8 mouse cellular contexts compared by ENCODE assay signal in the genomic region with DNA sequence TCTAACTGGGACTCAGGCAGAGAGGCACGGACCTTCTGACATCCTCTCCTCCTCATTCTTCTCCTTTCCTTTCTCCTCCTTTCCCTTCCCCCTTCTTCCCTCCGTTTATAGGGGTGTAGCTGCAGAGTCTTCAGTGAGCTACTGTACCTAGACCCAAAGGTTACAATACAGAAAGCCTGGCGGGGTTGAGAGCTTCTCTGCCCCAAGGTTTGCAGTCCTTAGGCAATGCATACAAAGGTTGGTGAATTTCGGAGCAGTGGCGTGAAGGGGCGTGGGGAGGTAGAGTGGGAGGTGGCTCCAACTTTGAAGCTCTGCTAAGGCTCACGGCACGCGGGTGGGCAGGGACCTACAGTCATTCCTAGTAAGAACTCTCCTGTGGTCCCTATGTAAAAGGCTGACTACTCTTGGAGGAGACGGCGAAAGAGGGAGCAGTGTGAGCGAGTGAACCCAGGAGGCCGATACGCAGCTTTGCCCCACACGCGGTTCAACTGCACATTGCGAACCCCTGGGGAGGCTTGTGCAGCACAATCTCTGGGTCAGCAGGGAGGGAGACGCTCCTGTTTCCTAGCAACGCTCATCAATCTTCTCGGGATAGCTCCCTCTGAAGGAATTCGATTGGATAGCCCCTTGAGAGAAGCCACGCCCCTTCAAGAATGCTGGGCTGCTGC. TPM values are rescaled to one million over a fixed set of nuclear protein-coding genes. Genes with fewer than 3 reads are reported as not detected.
DNase-seq lines count a peak whose midpoint lies in the region; ATAC-seq and TF ChIP-seq lines count a peak whose summit lies in the region.

No protein-coding gene starts in this region.

- H3K27ac ChIP-seq in kidney, adult 2 months (ENCODE audit: insufficient read depth, low read depth, low read length) = no peak overlapping the region
- H3K27ac ChIP-seq in liver, postnatal 0 days (ENCODE audit: low read depth) = no peak overlapping the region
- no peak overlapping the region for H3K27ac ChIP-seq in stomach, embryonic 16.5 days (ENCODE audit: low read length)

- H3K4me3 ChIP-seq in kidney, adult 2 months (ENCODE audit: insufficient read depth, low read depth, low read length) = peak overlapping the region; percentile 8; the same call in 1 of the 2 replicates
- no peak overlapping the region for H3K4me3 ChIP-seq in liver, postnatal 0 days (ENCODE audit: low read depth, low read length)
- H3K4me3 ChIP-seq in stomach, embryonic 16.5 days (replicated peaks; ENCODE audit: low read length) = peak overlapping the region; percentile 47

- no peaks in the 10 kb centered on the region; the same call in 1 of the 2 replicates for H3K4me1 ChIP-seq in kidney, adult 2 months (ENCODE audit: control insufficient read depth, insufficient read depth, low read length)
- no peaks in the 10 kb centered on the region for H3K4me1 ChIP-seq in liver, postnatal 0 days (ENCODE audit: insufficient read depth)
- H3K4me1 ChIP-seq in stomach, embryonic 16.5 days (ENCODE audit: control insufficient read depth, insufficient read depth, low read length) = peaks cover 6% of the 10 kb centered on the region; the same call in 1 of the 2 replicates

- TF ChIP-seq POLR2A in kidney, adult 2 months (IDR thresholded peaks at IDR 0.05; ENCODE audit: low read depth, low read length) = no peak

- no peaks in the 10 kb centered on the region for H3K36me3 ChIP-seq in kidney, adult 2 months (ENCODE audit: control insufficient read depth, insufficient read depth, low read length)
- no peaks in the 10 kb centered on the region for H3K36me3 ChIP-seq in liver, postnatal 0 days (replicated peaks; ENCODE audit: insufficient read depth, low read length)
- H3K36me3 ChIP-seq in stomach, embryonic 16.5 days (ENCODE audit: control insufficient read depth, insufficient read depth, low read length) = no peaks in the 10 kb centered on the region

- peak; percentile 1 for DNase-seq in kidney, adult 2 months
- no peak for DNase-seq in kidney, adult 8-10 months
- DNase-seq in cerebellum, adult 9-11 months = peak; percentile 49
- DNase-seq in frontal cortex, adult 2 months (ENCODE audit: extremely low spot score in 1 of 2, low spot score in 1 of 2) = peak; percentile 88 to 90
- DNase-seq in layer of hippocampus, adult 11-12 months (ENCODE audit: low spot score) = peak; percentile 80
- no peak for DNase-seq in liver, postnatal 0 days
- no peak for DNase-seq in spleen, adult 12 weeks (ENCODE audit: low spot score)

- no peak for TF ChIP-seq EP300 in liver, postnatal 0 days (IDR thresholded peaks at IDR 0.05; ENCODE audit: low read depth)

- WGBS in kidney, adult 2 months = under 1% methylated on average over 22 of the region's 22 CpGs
- WGBS in liver, postnatal 0 days (ENCODE audit: insufficient replicate concordance) = 2% methylated on average over 22 of the region's 22 CpGs
- 0% methylated on average over 22 of the region's 22 CpGs for WGBS in stomach, embryonic 16.5 days

- peak overlapping the region; percentile 22; the same call in 1 of the 2 replicates for H3K4me2 ChIP-seq in liver, postnatal 0 days (ENCODE audit: low read depth, low read length)
- peak overlapping the region; percentile 80 for H3K4me2 ChIP-seq in stomach, embryonic 16.5 days (ENCODE audit: low read depth, low read length)

- H3K27me3 ChIP-seq in kidney, adult 2 months (replicated peaks; ENCODE audit: control insufficient read depth, insufficient read depth, low read length) = no peaks in the 10 kb centered on the region
- peaks cover 13% of the 10 kb centered on the region for H3K27me3 ChIP-seq in liver, postnatal 0 days (ENCODE audit: insufficient read depth, low read length)
- H3K27me3 ChIP-seq in stomach, embryonic 16.5 days (ENCODE audit: control insufficient read depth, insufficient read depth, low read length) = peaks cover 15% of the 10 kb centered on the region

- no peak for ATAC-seq in liver, postnatal 0 days
- ATAC-seq in stomach, embryonic 16.5 days (ENCODE audit: insufficient read depth, low FRiP score) = peak; percentile 83; the same call in 1 of the 2 replicates

- H3K9ac ChIP-seq in liver, postnatal 0 days (replicated peaks) = no peak overlapping the region
- H3K9ac ChIP-seq in stomach, embryonic 16.5 days (ENCODE audit: low read length) = peak overlapping the region; percentile 46

- no peaks in the 10 kb centered on the region for H3K9me3 ChIP-seq in liver, postnatal 0 days (ENCODE audit: low read length)
- no peaks in the 10 kb centered on the region for H3K9me3 ChIP-seq in stomach, embryonic 16.5 days (replicated peaks; ENCODE audit: control insufficient read depth, low read length)

- TF ChIP-seq CTCF in kidney, adult 2 months (conservative IDR thresholded peaks at IDR 0.05; ENCODE audit: insufficient read depth, insufficient read length, low read depth, low read length) = no peak
- TF ChIP-seq CTCF in liver, postnatal 0 days (IDR thresholded peaks at IDR 0.05; ENCODE audit: low read depth) = no peak

RNA-seq across cellular contexts. Expression of gene Grm3, which starts 0.8 kb away (rescaled TPM):
- polyA plus RNA-seq in kidney, adult 2 months (2012; rRNA removed) = 0.05 TPM in 1 of 2 replicates, not detected in the other
- polyA plus RNA-seq in frontal cortex, adult 2 months (2012; rRNA removed) = 37.9 and 41.0 TPM in 2 replicates
- 0.04 TPM in 1 of 2 replicates, not detected in the other for polyA plus RNA-seq in liver, postnatal 0 days (2015; fragmentation: Nextera tagmentation; extraction: Ambion mirVana)
- polyA plus RNA-seq in stomach, embryonic 16.5 days (2015; fragmentation: Nextera tagmentation; extraction: Ambion mirVana) = 1.3 TPM in 2 replicates

Comparison
In these comparisons a context has a peak if more than half of its experiments do, and no peak if none do; other contexts are left out.
1. DNase-seq: peak in kidney, adult 2 months (single experiment), cerebellum, adult 9-11 months (single experiment), frontal cortex, adult 2 months (2 of 2) and layer of hippocampus, adult 11-12 months (single experiment); none in kidney, adult 8-10 months (0 of 2), liver, postnatal 0 days (single experiment) and spleen, adult 12 weeks (single experiment).
2. RNA of gene Grm3, which starts 0.8 kb away (polyA plus RNA-seq): 37.9 to 41.0 TPM in frontal cortex, adult 2 months; 1.3 TPM in stomach, embryonic 16.5 days, 0.04 TPM in liver, postnatal 0 days and 0.05 TPM in kidney, adult 2 months; every median in the first group is over 10 times any median in the second.